Mouse (Mus musculus) left cerebral cortex, adult 8-10 months (tissue): ENCODE results near the gene Kif5c. TPM values are rescaled to one million over a fixed set of nuclear protein-coding genes. Genes with fewer than 3 reads are reported as not detected.

Experiments used
- DNase-seq, 2 experiments: peaks; one replicate each; pipeline ENCODE4 v3.0.0; 2022; ENCODE audit warnings: low spot score in 2 of 2
- total RNA-seq, 4 experiments: library from RNA; stranded (reverse); gene quantifications; 2 replicates each; pipeline ENCODE4 v1.2.4; 2022

Gene Kif5c
- total RNA-seq, 4 experiments from 2014 or later, result 526 to 565 (median 546) TPM

DNA sequence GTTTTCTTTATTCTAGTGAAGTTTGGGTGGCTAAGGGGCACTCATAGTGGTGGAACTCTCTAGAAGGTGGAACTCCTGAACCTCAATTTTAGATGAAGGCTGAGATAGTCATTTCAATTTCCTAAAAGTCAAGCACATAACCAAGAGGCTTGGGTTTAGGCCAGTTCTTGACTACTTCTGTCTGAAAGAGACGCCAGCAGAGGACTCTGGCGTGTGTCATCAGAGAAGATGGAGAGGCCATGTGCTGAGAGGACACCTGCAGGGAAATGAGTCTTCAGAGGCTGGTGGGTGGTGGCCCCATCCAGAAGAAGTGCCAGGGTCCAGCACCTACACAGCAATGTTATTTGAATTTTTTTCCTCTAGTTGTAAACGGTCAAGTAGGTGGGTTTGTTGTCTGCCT, 42.8 kb downstream of the Kif5c start:
- no peak for DNase-seq

DNA sequence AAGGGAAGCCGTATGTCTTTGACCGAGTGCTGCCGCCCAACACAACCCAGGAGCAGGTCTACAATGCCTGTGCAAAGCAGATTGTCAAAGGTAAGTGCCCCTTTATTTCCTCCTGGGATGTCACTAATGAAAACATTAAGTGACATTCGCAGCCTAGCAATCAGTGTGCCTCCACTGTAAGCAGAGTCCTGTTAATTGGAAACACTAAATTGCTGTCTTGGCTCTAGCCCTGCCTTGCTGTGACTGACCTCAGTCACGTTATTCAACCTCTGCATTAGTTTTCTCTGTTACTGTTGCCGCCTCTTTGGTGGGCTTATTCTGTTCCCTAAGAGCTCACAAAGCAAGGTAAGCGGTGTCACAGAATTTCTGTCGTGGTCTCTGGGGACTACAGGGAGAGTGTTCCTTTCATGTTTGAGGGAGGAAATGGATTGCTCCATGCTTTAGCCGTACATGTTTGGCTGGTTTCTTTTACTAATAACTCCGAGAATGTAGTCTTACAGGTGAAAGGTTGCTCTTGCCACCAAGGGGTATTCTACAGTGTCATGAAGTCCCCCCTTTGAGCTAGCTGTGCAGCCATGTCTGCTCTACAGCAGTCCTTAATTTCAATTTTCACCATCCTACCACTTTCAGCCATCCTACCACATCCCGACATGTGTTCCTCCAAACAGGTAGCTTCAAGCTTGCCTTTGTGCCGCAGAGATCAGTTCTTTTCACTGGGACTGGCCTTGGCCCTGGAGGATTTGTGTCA, 52.8 kb downstream of the Kif5c start:
- no peak for DNase-seq

DNA sequence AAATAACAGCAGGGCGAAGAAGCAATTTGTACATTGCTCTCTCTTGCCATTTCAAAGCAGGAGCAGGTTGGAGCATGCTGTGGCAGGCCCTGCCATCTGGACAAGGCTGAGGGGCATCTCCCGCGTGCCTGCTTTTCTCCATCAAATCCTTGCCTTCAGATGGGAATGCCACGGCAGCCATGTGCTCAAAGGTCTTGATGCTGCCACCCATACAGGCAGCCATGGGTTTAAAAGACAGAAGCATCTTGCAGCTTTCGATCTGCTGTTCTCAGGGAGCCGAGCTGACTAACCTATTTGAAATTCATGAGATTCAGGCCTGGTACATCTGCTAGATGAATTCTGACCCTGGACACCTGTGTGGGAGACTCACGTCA, 53.4 kb downstream of the Kif5c start:
- DNase-seq, result no peak

DNA sequence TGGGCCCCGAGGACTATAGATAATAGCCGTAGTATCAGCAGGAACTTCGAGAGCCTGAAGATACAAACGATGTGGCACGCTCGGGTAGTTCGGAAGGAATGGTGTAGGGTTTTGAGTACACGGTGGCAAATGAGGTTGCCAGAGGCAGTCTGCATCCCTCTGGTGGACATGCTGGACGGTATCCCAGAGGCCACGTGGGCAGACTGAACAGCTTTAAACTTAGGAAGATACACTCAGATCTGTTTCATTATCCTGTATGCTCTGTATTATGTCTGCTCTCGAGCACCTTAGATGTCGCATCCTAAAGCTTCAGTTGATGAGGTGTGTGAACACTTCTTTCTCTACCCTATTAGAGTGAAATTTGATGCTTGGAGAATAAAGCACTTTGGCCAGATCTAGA, 56.9 kb downstream of the Kif5c start:
- no peak for DNase-seq

DNA sequence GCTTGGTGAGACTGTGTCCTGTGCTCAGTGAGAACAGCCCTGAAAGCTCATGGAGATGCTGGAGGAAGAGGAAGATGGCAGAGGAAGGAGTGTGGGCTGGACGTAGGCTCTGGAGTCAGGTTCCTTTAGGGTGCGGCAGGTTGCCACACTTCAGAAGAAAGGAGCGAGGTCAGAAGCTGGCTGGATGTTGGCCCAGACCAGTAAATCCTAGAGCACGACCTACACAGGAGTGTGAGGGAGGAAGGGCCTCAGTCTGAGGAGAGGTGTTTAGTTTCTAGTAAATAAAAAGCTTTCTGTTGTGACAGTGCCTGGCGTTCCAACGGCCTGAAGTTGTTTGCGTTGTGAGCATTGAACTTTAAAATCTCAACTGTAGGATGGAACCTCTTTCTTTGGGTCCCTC, 59.3 kb downstream of the Kif5c start:
- no peak for DNase-seq

DNA sequence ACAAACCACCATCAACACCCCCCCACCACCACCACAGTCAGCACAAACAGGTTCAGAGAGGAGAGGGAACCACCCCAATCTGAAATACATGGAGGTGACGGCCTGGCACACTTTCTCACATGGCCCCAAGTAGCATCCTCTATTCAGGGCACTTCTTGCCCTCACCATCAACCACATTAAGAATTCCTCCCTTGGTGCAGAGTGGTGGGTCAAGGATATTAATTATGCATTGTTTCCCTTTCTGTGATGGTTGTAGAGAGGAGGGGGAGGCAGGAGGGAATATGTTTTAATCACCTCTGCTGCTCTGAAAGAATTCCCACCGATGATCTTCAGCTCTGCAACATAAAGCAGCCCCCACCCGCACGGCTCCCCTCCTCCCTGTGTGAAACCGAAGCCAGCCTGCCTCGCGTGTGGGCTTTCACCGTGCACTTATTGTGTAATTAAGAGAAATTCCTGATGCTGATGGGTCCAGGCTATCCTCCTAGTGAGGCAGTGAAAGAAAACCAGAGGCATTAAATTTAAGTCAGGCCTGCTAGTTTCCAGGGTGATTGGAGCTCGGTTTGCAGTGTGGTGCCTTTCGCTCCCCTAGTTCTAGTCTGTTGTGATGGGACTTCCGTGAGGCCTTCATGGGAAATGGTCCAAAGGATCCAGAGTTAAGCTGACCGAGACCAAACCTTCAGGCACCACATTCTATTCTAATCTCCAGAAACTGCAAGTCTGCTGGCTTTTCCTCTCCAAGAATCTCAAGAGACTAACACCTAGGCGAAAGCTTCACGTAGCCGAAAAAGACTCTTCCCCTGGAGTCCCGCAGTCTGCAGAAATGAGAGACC, 60.3 kb downstream of the Kif5c start:
- DNase-seq, result no peak

DNA sequence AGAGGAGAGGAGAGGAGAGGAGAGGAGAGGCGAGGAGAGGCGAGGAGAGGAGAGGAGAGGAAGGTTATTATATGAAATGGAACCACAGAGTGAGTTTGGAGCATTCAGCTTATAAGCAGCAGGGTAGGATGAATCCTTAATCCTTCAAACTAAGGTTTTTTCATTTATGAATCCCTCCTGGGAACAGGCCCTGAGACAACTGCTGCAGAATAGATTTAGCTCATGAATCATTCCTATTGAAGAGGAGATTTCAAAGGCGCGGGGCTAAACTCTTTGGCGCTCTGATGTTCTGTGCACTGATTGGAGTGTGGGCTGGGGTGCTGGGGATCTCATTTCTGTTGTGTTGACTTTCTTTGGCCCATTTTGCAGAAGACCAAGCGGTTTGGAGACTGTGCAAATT, 63.7 kb downstream of the Kif5c start:
- DNase-seq, result no peak

DNA sequence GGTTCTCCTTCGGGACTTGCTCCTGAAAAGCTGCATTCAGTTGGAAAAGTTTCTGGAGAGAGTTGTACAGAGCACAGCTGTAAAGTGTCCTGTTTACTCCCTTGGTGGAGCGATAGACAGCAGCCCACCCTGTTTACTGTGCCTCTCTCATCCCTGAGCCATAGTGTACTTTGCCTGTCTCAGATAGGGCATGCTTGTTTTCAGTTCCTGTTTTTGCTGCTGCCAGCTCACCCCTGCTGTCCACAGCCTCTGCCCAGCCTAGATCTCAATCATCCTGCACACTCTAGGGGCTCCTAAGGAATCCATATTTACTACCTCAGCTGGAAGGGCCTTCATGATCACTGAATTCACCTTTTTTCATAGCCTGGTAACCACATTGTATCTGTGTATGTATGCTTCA, 65.7 kb downstream of the Kif5c start:
- DNase-seq, result no peak

DNA sequence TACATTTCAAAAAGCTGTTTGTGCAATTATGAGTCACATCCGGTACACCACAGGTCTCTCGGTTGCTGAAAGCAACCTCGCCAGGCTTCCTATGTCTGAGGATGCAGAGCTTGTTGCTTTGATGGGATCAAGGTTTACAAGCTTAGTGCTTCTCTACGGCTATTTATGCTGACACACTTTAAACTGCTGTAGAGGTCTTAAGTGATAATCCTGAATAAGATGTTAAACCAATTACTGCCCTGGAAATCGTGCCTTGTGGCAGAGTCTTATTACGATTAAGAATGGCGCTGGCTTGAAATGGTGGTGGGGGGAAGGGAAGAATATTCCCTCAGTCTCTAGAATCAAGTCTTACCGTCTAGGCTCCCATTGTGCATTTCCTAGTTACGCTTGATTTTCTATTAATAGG, 71.3 kb downstream of the Kif5c start:
- DNase-seq, result no peak

DNA sequence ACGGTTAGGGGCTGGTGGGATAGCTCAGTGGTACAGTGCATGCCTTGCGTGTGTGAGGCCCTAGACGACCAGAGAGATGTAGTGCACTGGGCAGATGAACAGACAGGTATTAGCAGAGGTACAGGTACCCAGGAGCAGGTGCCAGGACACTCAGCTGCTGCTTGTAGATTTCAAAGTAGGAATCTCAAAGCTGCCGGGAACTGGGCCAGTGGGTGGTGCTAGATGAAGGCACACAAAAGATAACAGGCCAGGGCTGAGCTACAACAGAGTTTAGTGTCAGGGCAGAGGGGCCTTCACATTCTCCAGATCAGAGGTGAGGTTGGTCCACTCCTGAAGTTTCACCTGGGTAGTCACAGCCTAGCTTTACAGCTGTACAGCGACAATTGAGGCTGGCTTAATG, 72.3 kb downstream of the Kif5c start:
- no peak for DNase-seq

DNA sequence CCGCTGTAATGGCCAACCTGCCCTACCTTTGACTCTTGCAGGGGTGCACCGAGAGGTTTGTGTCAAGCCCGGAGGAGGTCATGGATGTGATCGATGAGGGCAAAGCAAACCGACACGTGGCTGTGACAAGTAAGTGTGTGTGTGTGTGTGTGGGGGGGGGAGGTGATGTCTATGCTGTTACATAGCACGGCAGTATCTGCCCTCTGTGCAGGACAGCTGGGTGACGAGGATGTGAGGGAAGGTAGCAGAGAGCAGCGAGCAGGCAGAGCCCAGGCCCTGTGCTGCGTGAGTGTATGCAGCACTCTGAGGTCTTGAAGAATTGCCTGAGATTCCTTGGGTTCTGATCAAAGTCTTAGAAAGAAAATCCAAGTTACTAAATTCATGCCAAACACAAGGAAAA, 75.6 kb downstream of the Kif5c start:
- DNase-seq, result no peak

DNA sequence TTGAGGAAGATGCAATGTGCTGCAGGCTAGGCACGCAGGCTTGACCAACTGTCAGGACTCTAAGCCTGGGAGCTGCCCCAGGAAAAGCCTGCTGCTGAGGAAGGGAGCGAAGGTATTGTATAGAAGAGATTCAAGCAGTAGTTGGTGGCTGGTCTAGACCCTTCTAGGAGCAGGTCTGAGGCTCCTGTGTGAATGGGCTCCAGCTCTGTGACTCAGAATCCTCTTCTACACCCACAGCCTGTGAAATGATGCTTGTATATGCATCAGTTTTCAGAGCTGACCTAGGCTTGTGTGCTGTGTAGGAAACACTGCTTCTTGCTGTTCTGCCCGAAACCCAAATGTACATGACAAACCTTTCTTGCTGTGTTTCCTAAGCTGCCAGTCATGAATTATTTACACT, 76.4 kb downstream of the Kif5c start:
- no peak for DNase-seq

DNA sequence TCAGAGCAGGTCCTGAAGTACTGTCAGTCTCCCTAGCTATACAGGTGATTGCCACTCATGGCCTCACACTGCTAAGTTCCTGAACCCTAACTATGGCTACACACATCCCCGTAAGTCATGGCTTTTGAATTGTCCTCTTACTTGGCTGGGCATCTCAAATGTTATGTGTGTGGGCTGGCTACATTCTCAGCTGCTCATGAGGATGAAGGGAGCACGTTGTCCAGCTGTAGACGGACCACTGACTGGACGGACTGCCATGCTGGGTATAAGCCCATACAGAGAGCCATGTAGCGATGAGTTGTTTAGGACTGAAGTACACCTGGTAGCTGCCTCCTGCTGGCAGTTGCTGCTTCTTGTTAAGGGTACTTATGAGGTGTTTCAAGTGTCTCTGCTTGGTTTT, 79.8 kb downstream of the Kif5c start:
- DNase-seq, result no peak

DNA sequence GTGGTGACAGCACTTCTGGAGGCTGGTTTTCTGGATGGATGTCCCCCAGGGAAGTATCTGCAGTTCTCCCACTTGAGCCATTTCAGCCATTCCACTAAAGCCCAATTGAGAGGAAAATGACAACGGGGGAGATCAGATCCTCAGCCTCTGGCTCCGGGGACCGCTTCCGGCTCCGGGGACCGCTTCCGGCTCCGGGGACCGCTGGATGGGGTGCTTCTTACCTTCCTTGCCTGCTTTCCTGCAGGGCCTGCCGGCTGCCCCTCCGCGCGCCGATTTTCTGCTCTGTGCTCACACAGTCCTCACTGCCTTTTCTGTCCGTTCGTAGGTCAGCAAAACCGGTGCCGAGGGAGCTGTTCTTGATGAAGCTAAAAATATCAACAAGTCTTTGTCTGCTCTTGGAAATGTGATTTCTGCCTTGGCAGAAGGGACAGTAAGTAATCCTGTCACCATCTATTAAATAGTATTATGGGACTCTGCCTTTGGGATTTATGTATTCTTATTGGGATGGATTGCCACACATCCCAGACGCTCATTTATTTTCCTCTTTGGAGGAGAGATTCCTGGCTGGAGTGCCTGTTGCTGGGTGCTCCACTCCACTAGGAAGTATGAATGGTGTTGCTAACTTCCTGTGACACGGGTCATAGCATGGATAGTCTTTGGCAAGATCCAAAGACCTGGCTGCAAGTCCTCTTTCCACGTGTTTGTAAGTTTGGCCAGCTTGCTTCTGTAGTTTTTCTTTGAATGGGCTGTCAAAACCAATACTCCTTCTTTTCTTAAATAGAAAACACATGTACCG, 81.3 kb downstream of the Kif5c start:
- DNase-seq, result no peak

DNA sequence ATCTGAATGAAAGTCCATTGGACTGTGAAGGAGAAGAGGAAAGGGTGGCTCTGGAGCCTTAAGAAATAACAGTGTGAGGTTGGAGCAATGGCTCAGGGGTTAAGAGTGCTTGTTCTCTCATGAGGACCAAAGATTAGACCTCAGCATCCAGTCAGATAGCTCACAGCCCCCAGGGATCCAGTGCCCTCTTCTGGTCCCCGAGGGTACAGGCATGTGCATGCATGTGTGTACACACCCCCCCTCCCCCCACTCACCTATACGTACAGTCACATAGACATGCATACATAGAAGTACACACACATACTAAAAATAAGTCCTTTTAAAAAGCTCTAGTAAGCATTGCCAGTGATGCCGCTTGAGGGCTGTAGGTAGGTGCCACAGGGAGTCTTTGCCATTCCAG, 91.1 kb downstream of the Kif5c start:
- DNase-seq, result no peak

DNA sequence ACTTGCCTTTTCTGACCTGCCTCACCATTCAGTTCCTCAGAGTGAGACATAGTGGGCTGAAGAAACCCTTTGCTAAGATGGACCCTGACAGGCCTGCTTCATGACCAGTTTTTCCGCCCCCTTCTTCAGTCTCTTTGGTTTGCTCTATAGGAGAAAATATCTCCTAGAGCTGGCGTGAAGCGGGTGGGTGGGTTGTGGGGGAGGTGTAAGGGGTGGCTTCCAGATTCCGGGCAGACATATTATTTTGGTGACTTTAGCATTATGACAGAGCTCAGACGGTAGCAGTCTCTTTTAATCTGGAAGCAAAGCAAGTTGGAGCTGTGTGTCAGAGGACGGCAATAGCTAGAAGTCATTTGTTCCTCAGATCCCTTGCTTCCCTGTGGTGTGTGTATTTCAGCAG, 92.6 kb downstream of the Kif5c start:
- DNase-seq, result no peak

DNA sequence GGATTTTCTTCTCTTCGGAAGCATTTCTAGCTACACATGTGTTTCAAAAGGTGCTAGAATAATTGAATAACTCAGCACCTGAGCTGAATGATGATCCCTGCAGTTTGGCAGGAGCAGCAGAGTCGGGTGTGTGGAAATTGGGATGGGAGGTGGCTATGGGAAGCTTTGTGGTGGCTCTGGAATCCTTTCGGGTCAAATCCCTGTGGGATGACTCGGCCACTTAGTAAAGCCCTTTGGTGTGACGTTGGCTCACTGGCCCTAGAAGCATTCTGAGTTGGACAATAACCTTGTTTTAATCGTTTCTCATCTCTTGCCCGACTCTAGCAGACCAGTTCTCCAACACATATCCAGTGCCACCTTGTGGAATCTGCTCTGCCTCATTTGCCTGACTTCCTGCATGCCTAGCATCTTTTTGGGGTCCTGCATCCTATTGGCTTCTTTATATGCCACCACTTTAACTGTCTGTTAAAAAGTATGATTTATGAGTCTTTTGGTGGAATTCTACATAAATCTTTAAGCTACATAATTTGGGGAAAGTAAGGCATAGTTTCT, 93.3 kb downstream of the Kif5c start:
- no peak for DNase-seq

DNA sequence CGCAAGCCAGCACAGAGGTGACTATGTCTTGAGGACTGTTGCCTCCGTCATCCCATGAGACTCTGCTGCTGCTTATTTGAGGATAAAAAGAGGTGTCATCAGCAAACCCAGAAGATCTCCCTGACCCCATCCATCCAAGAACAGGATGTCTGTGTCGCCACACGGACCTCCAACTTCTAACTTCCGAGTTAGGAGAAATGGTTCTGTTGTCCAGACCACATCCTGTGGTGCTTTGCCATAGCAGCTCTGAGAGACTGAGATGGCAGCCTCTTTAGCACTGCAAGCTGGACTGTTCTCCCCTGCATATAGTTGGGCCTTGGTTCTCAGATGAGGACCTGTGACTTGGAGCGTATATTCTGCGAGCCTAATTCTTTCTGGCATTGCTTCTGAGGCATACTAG, 97.4 kb downstream of the Kif5c start:
- DNase-seq, result no peak

DNA sequence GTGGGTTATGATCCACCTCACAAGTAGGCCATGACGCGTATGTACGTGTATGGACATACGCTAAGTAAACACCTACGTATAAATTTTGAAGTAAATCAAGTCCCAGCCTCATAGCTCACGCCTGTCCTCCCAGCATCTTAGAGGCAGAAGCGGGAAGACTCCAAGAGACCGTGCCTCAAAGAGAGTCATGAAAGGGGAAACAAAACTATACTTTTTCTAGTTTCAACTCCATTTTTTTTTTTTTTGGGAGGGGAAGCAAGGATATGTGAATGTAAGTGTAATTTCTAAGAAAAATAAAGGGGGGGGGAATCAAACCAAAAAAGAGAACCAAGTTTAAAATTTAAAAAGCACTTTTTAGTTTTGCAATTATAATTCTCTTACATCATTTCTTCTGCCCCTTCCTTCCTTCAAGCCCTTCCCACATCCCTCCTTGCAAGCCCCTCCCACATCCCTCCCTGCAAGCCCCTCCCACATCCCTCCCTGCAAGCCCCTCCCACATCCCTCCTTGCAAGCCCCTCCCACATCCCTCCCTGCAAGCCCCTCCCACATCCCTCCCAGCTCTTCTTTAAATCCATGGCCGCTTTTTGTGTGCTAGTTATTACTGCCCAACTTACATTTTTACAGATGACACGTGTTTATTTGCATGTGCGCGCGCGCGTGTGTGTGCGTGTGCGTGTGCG, 98.5 kb downstream of the Kif5c start:
- DNase-seq, result no peak

DNA sequence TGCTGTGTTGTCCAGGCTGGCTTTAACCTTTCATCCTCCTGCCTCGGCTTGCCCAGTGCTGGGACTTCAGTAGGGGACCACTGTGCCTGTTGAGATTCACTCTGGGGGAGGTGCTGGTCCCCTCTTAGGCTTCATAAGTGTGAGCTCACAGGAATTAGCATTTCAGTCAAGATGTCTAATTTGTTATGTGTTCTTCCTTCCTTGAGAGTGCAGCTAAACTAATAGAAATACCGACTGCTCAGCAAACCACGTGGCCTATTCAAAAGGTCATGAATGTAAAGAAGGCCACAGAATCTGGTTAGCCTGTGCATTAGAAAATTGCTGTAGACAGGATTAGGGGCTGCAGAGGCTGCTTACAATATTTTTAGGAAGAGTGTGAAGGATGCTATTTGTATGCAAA, 99.4 kb downstream of the Kif5c start:
- no peak for DNase-seq
